Mouse (Mus musculus) c-Kit-positive CD71-negative TER-119-negative erythroid progenitor cells, embryonic 14.5 days (primary cell): Measurements from ENCODE around the gene Dnaic2.

Experiments
- DNase-seq: peaks from one replicate; pipeline ENCODE4 v3.0.0-alpha.2; 2013; ENCODE audit warnings: low read depth

Dnaic2 gene

DNA sequence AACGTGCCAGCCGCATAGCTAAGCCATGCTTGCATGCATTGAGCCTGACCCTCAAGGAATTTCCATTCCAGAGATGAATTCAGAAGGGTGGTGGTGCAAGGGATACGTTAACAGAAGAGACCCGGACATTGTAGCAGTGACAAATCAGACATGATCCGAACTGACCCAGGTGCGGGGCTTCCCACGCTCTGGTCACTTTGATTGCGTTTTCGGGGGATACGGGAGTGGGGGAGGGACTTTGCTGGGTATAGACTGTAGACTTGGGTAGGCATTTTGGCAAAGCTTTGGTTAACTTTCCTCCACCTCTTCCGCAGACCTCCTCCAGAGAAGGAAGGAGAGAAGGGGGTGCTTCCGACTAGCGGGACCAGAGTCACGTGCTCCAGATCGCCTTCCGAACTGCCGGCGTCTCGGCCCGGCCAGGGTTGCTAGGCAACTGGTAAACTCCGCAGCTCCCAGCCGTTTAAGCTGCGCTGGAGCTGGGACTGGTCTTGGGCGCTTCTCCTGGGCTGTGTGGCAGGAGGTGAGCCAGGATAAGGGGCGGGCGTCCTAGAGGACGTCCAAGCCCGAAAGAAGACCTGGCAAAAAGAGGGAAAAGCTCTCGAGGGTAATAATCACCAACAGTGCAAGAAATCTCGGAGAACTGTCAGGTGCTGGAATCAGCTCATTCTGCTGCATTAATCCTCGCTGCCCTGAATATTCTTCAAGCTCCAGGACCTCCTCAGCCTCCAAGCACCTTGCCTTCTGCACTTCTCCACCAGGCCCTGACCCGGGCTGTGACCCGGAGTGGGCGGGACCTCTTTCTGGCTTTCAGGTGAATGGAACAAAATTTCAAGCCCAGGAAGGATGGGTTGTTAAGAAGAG, at the start of gene Dnaic2:
Dnaic2 (plus strand) TSS at position 444 of the 861 bp plus-strand sequence.
- DNase-seq, result no peak

DNA sequence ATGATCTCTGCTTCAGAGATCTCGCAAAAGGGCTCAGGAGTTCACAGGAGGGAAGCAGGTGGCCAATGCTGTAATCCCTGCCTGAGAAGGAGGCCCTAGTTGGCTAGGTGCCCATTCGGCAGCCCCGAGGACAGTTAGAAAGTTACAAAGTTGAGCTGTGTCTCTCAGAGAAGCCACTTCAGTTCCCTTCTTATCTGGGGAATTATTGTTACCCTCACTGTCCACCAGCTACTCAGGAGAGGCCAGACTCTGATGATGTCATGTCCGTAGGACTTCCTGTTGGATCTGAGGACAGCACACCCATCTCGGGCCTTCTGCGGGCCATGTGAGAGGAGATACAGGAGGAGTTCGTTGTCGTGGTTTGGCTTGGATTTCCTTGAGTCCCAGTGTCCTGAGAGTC, 47.6 kb upstream of the Dnaic2 start:
- no peak for DNase-seq

DNA sequence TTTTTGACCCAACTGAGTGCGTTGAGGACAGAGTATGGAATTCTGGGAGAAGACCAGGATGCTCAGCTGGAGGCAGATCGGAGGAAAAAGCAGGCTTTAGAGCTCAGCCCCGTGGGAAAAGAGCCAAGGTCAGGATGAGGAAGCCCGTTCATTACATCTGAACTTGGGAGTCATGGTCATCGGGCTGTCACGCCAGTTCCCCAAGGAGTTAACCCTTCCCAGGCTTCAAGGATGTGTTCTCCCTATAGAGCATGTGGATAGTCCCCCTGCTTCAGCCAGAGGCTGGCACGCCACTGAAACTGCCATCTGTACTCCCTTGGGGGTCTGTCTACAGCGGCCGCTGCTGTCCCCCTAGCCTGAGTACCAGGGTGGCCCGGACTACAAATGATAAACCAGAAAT, 46.9 kb upstream of the Dnaic2 start:
- DNase-seq, result no peak

DNA sequence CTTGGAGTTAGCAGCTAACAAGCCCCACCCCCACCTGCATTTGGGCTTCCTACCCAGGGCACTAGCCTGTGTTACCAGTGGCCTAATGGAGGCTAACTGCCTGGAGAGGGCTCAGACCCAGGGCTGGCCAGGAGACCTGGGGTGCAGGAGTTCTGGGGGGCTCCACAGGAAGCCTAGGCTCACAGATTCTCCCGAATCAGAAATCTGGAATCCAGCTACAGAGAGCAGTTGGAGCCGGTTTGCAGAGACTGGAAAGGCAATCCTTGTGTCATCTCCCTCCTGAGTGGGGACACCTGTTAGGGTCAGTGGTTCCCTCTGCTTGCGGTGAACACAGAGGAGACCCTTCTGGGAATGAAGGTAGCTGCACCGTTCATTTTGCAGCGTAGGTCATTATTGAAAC, 46.2 kb upstream of the Dnaic2 start:
- DNase-seq, result no peak

DNA sequence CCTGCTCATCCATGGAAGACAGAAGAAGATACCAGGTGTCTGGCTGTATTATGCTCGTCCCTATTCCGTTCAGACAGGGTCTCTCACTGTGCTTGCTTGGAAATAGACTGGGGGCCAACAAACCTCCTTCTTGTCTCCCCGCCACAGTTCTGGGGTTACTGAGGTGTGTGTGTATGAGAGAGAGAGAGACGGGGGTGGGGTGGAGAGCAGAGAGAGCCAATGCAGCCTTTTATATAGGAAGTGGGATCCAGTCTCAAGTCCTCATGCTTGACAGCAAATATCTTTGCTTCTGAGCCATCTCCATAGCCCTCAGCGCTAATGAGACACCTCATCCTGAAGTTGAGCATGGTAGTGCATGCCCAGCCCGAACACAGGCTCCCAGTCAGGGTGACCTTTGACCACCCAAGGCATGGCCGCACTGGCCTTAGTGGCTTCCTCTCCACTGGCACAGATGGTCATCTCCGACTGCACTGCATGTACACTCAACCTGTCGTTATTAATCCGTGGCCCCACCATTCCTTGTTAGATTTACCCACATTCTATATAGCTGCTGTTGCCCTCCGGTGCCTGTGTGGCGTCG, 44.8 kb upstream of the Dnaic2 start:
- DNase-seq, result no peak

DNA sequence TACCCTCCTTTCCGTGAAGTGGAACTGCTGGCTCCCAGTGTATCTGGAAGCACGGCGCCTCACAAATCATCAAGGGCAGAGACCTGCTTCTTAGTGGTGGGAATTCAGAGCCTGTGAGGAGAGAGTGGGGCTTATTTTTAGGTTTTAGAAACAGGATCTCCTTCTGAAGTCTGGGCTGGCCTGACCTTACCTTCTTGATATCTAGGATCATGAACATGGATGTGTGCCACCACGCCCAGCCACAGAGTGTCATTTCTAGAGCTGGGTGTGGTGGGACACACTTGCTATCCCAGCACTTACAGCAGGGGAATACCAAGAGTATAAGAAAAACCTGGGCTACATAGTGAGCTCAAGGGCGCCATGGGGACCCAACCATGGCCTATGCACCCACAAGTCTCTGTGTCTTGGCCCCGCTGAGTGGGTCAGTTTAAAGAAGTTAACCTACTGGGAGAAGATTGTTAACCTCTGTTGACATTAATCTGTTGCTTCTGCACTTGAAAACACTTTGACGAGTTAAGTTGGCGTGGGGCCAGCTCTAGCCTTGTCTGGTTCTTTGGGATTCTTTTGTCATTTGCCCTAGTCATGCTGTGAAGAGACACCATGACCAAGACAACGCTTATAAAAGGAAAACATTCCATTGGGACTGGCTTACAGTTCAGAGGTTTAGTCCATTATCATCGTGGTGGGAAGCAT, 44.0 kb upstream of the Dnaic2 start:
- DNase-seq, result no peak

DNA sequence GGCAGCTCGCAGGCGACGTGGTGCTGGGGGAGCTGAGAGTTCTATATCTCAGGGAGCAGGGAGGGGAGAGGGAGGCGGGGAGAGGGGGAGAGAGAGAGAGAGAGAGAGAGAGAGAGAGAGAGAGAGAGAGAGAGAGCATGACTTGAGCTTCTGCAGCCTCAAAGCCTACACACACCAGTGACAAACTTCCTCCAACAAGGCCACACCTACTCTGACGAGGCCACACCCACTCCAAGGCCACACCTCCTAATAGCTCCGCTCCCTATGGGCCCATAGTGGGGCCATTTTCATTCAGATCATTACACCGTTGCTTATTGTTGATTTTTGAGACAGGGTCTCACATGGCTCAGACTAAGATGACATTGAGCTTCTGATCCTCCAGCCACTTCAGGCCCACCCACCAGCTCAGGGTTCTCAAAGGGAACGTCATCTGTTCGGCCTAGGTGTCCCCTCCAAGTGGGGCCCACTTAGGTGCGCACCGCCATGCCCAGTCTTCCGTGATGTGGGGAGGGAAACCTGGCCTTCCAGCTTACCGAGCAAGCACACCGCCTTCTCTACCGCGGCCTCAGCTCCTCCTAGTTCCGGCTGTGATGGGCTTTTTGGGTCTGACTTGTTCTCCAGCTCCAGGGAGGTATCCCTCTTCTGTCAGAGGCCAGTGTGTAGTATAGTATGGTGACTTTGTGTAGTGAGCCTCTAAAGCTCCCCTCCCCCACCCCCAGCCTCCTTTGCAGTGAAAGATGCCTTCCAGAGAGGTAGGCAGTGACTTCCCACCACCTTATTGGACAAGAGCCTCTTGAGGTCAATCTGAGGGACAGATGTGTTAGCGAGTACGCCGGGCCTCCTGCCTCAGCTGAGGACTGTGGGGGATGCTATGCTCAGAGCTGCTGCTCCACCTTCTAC, 43.2 kb upstream of the Dnaic2 start:
- no peak for DNase-seq

DNA sequence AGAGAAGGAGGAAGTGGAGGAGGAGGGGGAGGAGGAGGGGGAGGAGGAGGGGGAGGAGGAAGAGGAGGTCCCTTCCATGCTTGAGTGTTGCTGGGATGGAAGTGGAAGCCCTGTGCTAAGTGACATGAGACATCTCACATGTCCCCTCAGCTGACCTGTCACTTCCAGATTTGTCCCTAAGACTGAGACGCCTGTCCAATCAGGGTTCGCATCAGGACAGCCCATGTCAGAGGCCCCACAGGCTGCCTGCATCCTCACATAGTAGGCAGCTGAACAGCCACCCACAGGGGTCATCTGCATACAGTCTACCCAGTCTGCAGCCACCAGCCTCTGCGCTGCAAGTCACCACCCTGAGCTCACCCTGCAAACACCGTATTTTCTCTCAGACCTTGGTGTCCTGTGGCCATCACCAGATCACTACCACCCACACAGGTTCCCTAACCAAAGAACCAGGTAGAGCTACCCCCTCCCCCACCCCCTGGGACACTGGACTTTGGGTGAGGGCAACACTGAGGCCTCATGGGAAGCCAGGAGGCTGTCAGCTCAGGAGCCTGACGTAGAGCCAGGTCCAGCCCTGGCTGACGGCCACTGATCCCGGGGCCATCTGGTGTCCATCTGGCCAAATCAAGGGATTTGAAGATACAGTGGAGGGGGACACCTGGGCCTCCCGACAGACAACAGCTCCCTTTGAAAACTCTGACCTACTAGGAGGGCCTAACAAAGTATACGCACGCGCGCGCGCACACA, 42.4 kb upstream of the Dnaic2 start:
- no peak for DNase-seq

DNA sequence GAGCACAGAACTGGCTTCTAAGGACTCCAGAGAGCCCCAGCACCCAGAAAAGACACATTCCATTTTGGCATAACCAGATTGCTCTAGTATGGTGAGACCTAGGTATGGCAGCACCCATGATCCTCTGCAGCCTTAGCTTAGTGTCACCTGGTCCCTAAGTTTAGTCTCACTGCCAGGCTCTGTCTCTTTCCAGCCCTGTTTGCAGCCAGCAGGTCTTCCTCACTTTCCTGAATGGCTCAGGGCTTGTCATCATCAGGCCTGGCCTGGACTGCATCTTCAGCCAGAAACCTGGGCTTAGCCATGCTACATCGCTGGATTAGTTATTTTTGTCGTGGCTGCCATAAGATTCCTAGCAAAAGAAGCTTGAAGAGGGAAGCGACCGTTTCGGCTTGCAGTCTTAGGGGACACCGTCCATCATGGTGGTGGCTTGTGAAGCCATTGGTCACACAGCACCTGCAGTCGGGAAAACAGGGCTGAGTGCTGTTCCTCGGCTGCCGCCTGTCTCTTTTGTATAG, 41.6 kb upstream of the Dnaic2 start:
- no peak for DNase-seq

DNA sequence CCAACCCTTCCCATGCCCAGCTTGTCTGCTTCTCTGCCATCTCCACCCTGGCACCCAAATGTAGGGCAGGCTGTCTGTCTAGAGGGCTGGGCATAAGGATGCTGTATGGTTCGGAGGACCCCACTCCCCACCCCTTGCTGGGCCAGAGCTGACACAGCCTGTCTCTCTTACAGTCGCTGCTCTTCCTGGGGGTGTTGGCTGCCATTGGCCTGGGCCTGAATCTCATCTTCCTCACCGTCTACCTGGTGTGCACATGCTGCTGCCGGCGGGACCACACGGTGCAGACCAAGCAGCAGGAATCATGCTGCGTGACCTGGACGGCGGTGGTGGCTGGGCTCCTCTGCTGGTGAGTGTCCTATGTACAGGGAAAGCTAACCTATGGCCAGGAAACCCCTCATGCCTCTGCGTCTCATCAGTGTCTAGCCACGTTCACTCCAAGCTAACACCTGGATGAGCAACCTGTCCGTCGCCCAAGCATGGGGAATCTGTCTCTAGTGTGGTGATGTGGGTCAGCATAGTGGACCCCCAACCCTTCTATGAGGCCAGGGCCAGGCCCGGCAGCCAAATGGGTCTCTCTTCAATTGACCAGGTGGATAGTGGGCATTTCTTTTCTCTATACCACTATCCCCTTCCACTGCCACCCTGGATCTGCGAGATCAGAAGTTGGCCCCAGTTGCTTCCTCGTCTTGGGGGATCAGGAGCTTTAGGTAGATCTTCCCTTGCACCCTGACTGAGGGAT, 40.8 kb upstream of the Dnaic2 start:
- DNase-seq, result no peak

DNA sequence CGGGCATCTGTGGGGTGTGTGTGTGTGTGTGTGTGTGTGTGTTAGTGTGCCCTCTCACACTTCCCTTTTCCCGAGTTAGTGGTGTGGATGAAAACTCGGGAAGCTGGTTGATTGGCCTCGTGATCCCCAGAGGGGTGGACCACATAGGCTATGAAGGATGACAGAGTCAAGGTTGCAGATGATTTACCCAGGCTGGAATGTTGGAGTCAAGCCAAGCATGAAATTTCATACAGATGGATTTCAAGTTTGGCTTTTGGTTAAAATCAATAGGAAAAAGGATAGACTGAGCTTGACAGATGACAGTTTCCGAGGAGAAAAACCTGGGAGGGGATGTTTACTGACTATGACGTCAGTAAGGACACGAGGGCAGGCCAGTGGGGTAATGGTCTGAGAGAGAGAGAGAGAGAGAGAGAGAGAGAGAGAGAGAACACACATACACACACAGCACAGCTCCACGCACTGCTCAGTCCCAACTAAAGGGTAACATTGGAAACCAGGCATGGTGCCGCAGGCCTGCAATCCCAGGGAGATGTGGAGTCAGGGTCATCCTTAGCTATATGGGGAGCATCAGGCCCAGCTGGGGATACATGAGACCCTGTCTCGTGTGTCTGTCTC, 39.5 kb upstream of the Dnaic2 start:
- DNase-seq, result no peak

DNA sequence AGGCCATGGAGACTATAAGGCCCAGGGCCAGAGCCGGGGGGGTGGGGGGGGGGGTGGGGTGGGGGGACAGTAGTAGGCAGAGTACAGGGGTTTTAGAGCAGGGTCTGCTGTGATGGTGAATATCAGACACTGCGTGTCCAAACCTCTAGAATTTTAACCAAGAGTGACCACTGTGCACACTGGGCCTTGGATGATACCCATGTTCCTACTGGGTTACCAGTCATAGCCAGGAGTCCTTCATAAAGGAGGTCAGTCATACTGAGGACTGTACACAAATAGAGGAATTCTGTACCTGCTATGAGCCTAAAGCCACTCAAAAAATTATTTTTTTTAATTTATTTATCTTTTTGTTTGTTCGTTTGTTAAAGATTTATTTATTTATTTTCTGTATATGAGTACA, 38.5 kb upstream of the Dnaic2 start:
- no peak for DNase-seq

DNA sequence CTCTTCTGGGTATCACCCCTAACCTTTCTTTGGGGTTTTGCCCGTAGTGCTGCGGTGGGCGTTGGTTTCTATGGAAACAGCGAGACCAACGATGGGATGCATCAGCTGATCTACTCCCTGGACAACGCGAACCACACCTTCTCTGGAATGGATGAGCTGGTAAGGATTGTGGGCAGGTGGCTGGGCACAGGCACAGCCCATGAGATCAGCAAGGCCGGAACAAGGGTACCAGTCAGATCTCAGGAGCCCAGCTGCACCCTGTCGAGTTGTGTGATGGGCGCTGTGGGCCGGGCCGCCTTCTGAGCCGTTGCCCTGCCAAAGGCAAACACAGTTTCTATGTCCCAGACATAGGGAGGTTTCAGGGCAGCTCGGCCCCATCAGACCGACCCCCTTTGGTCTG, 37.0 kb upstream of the Dnaic2 start:
- DNase-seq, result no peak

DNA sequence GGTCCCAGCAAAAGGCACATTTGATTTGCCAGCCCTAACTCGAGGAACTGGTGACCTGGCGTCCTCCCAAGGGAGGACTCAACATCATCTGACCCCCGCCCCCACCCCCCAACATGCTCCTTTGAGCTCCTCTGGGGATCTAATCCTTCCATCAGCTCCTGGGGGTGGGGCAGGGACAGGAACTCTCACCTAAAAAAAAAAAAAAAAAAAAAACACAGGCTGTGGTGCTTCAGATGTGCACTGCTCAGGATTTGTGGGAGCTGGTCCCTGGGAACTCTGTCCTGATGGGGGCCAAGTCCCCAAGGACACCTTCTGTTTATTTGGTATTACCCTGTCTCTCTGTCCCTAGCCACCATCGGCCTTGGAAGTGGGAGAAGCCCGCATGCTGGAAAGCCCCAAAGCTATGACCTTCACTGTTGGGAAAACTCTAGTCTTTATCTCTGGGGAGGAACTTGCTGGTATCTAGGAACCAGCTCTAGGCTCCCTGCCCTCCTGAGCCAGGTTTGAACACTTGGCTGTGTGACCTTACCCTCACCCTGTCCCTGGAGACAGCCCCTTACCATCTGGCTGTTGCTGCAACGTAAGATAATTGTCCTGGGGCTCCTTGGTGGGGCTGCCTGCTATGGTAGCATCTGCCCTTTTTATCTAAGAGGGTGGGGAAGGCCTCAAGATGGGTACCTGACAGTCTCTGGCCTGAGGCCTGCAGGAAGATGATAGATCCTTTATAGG, 35.6 kb upstream of the Dnaic2 start:
- no peak for DNase-seq

DNA sequence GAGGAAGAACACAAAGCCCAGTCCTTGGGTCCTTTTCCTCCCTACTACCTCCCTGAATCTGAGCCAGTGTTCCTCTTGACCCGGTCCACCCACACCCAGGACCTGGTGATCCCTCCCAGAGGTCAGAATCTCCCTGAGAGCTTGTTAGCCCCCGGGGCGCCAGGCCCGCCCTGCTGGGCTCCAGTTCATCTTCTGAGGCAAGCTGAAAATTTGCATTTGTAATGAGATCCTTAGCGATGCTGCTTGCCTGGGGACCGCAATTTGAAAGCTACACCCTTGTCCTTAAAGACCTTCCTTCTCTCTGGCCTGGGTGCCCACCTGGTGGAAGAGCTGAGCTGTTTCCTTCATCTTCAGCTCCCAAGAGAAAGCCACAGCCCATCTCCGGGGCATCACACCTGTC, 34.6 kb upstream of the Dnaic2 start:
- no peak for DNase-seq

DNA sequence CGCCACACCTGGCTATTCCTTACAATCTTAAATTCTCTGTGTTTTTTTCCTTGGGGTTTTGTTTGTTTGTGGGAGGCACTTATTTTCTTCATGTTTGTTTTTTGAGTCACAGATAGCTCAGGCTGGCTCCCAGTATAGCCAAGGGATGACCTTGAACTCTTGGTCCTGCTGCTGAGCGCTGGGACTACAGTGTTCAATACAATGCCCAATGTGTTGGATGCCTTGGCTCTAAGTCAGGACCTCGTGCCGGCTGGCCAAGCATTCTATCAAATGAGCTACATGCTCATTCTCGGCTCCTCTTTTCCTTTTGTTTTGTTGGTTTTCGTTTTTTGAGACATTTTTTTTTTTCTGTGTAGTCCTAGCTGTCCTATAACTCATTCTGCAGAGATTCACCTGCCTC, 33.8 kb upstream of the Dnaic2 start:
- DNase-seq, result no peak

DNA sequence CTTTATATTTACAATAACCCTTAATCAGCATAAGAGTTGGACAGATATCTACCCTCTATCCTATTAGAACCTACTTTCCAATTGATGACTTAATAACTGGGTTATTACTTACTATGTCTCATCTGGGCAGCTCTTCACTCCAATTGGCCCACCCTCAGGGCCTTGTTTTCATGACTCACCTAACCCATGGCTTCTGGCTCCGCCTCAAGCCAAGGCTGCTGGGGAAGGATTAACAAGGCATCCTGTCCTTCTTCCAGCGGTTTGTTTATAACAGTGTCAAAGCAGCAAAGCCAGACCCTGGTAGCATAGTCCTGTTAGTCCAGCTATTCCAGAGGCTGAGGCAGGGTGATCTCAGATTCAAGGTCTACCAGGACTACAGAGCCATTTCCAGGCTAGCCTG, 32.8 kb upstream of the Dnaic2 start:
- DNase-seq, result no peak

DNA sequence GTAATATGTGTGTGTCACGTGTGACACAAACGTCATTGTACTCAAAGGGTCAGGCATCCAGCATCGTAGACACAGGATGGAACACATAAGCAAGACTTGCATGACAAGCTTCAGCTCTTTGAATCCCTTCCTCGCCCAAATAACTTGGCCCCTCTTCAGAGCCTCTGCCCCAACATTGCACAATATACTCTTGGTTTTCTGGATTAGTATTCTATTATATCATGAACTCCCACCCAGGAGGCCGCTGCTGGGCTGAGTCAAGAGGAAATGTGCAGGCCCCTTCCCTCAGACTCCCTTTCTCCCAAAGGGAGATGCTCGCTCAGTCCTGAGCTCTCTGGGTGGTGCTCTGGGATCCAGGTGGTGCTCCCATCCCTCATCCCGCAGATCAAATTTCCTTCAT, 28.7 kb upstream of the Dnaic2 start:
- DNase-seq, result no peak

DNA sequence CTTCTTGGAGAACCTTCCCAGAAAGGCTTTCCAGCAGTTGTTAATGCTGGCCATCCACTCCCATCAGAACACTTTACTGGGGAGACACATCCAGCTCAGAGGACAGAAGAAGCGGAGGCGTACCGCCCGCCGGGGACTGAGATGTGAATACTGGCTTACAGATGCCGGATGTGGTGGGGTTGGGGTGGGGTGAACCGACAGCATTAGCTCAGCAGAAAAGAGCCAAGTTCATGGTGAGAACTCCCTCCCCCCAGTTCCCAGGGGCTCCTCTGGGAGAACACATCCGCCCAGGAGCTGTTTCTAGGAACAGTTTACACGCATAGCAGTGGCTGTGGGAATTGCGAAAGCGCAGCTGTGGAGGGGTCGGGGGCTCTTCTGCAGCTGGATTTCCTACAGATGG, 27.7 kb upstream of the Dnaic2 start:
- DNase-seq, result no peak
